Mouse (Mus musculus) stomach, embryonic 14.5 days (tissue): Measurements from ENCODE around the gene Prr7. TPM values are rescaled to one million over a fixed set of nuclear protein-coding genes. Genes with fewer than 3 reads are reported as not detected.

Source experiments
- ATAC-seq: fragments of 200-750 bp; cut with Nextera tagmentation; 2 replicates; pipeline ENCODE4 v1.8.0; 2017; ENCODE audit warnings: low read depth, moderate TSS enrichment; ENCODE audit not compliant: insufficient number of reproducible peaks, insufficient read depth, low FRiP score
- H3K27ac ChIP-seq: fragments of 300-500 bp; sonication (generic); 2 replicates; pipeline ENCODE4 v1.5.1; 2014; ENCODE audit warnings: mild to moderate bottlenecking, low read length, moderate library complexity, mixed read lengths
- H3K27me3 ChIP-seq: fragments of 300-500 bp; sonication (generic); 2 replicates; pipeline ENCODE4 v1.6.1; 2014; ENCODE audit warnings: low read length, control low read depth, mixed read lengths; ENCODE audit not compliant: control insufficient read depth, insufficient read depth
- H3K36me3 ChIP-seq: fragments of 300-500 bp; sonication (generic); 2 replicates; pipeline ENCODE4 v1.6.1; 2014; ENCODE audit warnings: mild to moderate bottlenecking, control low read depth, low read length, moderate library complexity, mixed read lengths; ENCODE audit not compliant: control insufficient read depth, insufficient read depth
- H3K4me1 ChIP-seq: fragments of 300-500 bp; sonication (generic); 2 replicates; pipeline ENCODE4 v1.6.1; 2014; ENCODE audit warnings: low read length, control low read depth, mixed read lengths; ENCODE audit not compliant: control insufficient read depth, insufficient read depth
- H3K4me2 ChIP-seq: fragments of 300-500 bp; sonication (generic); replicated peaks from 2 replicates; pipeline ENCODE4 v1.6.1; 2014; ENCODE audit warnings: low read depth, low read length, control low read depth
- H3K4me3 ChIP-seq: fragments of 300-500 bp; sonication (generic); 2 replicates; pipeline ENCODE4 v1.5.1; 2014; ENCODE audit warnings: low read depth, low read length, control low read depth
- H3K9ac ChIP-seq: fragments of 300-500 bp; sonication (generic); replicated peaks from 2 replicates; pipeline ENCODE4 v1.6.1; 2014; ENCODE audit warnings: low read depth, mild to moderate bottlenecking, control low read depth, low read length, moderate library complexity, mixed read lengths
- H3K9me3 ChIP-seq: fragments of 300-500 bp; sonication (generic); 2 replicates; pipeline ENCODE4 v1.6.1; 2016; ENCODE audit warnings: low read depth, low read length, control low read depth; ENCODE audit not compliant: control insufficient read depth
- WGBS: fragments of 180-500 bp; shearing (Covaris S2); extraction: QIAGEN DNeasy Blood & Tissue Kit; methylation state at CpG from one replicate; pipeline ENCODE4 v1.1.7; 2014; 5-methylcytosine and 5-hydroxymethylcytosine counted together
- polyA plus RNA-seq: library from polyadenylated mRNA; unstranded; fragments of >200 nt; fragmentation: Nextera tagmentation; extraction: Ambion mirVana; gene quantifications from 2 replicates; pipeline ENCODE4 v1.2.1, GENCODE M21; 2014

Gene Prr7
- polyA plus RNA-seq, 1 experiment from 2014 or later = 1.4 TPM

- no peaks in the 10 kb centered on the region for H3K9me3 ChIP-seq
- H3K36me3 ChIP-seq = peaks cover 76% of the 10 kb centered on the region
- H3K27ac ChIP-seq = no peak overlapping the region
- 62% methylated on average over 16 of the region's 16 CpGs for WGBS
- peaks cover 5% of the 10 kb centered on the region; the same call in 1 of the 2 replicates for H3K4me1 ChIP-seq
- no peak overlapping the region for H3K4me3 ChIP-seq
- no peak overlapping the region for H3K4me2 ChIP-seq
- no peak for ATAC-seq
- no peak overlapping the region for H3K9ac ChIP-seq
- no peaks in the 10 kb centered on the region for H3K27me3 ChIP-seq
Measured at GRCm38 (mm10) chr13:55477492-55477891, 13.4 kb downstream of the Prr7 start.

GRCm38 (mm10) chr13:55478036-55478435 is 14.0 kb downstream of the Prr7 start:
- Histone ChIP-seq H3K36me3 (peaks cover 77% of the 10 kb centered on the region), H3K27me3 (no peaks in the 10 kb centered on the region), H3K4me2 (no peak overlapping the region), H3K27ac (no peak overlapping the region), H3K9ac (no peak overlapping the region), H3K4me3 (no peak overlapping the region), H3K4me1 (peaks cover 8% of the 10 kb centered on the region; the same call in 1 of the 2 replicates), H3K9me3 (no peaks in the 10 kb centered on the region)
- ATAC-seq = no peak
- 54% methylated on average over 5 of the region's 5 CpGs for WGBS

GRCm38 (mm10) chr13:55479008-55479407 is 14.9 kb downstream of the Prr7 start:
- 77% methylated on average over 7 of the region's 7 CpGs for WGBS
- no peak overlapping the region; the same call in 1 of the 2 replicates for H3K27ac ChIP-seq
- ATAC-seq = no peak

GRCm38 (mm10) chr13:55479929-55480328 is 15.9 kb downstream of the Prr7 start:
- Histone ChIP-seq H3K36me3 (peaks cover 67% of the 10 kb centered on the region), H3K27ac (no peak overlapping the region), H3K4me2 (no peak overlapping the region), H3K9me3 (no peaks in the 10 kb centered on the region), H3K4me3 (no peak overlapping the region), H3K4me1 (peaks cover 18% of the 10 kb centered on the region; the same call in 1 of the 2 replicates), H3K27me3 (no peaks in the 10 kb centered on the region), H3K9ac (no peak overlapping the region)
- ATAC-seq = no peak

More at GRCm38 (mm10) chr13:55479008-55479407, 14.9 kb downstream of the Prr7 start:
- Histone ChIP-seq H3K4me1 (peaks cover 12% of the 10 kb centered on the region; the same call in 1 of the 2 replicates), H3K4me3 (no peak overlapping the region), H3K4me2 (no peak overlapping the region), H3K9ac (no peak overlapping the region), H3K27me3 (no peaks in the 10 kb centered on the region), H3K9me3 (no peaks in the 10 kb centered on the region), H3K36me3 (peaks cover 76% of the 10 kb centered on the region)

GRCm38 (mm10) chr13:55482542-55482941 is 18.5 kb downstream of the Prr7 start:
- H3K36me3 ChIP-seq = peaks cover 41% of the 10 kb centered on the region

GRCm38 (mm10) chr13:55483071-55483470 is 19.0 kb downstream of the Prr7 start:
- Histone ChIP-seq H3K4me3 (no peak overlapping the region), H3K36me3 (peaks cover 40% of the 10 kb centered on the region), H3K27me3 (no peaks in the 10 kb centered on the region), H3K4me1 (peaks cover 38% of the 10 kb centered on the region), H3K9me3 (no peaks in the 10 kb centered on the region), H3K9ac (no peak overlapping the region), H3K4me2 (no peak overlapping the region), H3K27ac (no peak overlapping the region)
- ATAC-seq = no peak
- 26% methylated on average over 9 of the region's 9 CpGs for WGBS

More at GRCm38 (mm10) chr13:55482542-55482941, 18.5 kb downstream of the Prr7 start:
- no peak for ATAC-seq
- Histone ChIP-seq H3K27me3 (no peaks in the 10 kb centered on the region), H3K4me3 (no peak overlapping the region), H3K9ac (no peak overlapping the region), H3K4me2 (no peak overlapping the region), H3K27ac (no peak overlapping the region), H3K4me1 (peaks cover 38% of the 10 kb centered on the region), H3K9me3 (no peaks in the 10 kb centered on the region)
- WGBS = 64% methylated on average over 7 of the region's 7 CpGs

- H3K27me3 ChIP-seq = no peaks in the 10 kb centered on the region
- H3K27ac ChIP-seq = no peak overlapping the region
- H3K9me3 ChIP-seq = no peaks in the 10 kb centered on the region
- H3K4me1 ChIP-seq = peaks cover 42% of the 10 kb centered on the region
- no peak overlapping the region for H3K4me2 ChIP-seq
- no peak overlapping the region for H3K9ac ChIP-seq
- no peak for ATAC-seq
- peaks cover 37% of the 10 kb centered on the region for H3K36me3 ChIP-seq
- H3K4me3 ChIP-seq = no peak overlapping the region
- WGBS = 49% methylated on average over 15 of the region's 15 CpGs
Measured at GRCm38 (mm10) chr13:55483593-55483992, 19.5 kb downstream of the Prr7 start.

- peaks cover 42% of the 10 kb centered on the region for H3K4me1 ChIP-seq
- no peak overlapping the region for H3K4me3 ChIP-seq
- H3K9ac ChIP-seq = no peak overlapping the region
- H3K4me2 ChIP-seq = no peak overlapping the region
- no peak for ATAC-seq
- no peaks in the 10 kb centered on the region for H3K27me3 ChIP-seq
- no peak overlapping the region for H3K27ac ChIP-seq
- H3K36me3 ChIP-seq = peaks cover 29% of the 10 kb centered on the region
- WGBS = 30% methylated on average over 7 of the region's 7 CpGs
- H3K9me3 ChIP-seq = no peaks in the 10 kb centered on the region
Measured at GRCm38 (mm10) chr13:55484520-55485088, 20.5 kb downstream of the Prr7 start.
